Mouse (Mus musculus) mature B cell (primary cell): ENCODE results near the gene Dst.
"Not testable (repeated sequence)": the region's sequence is repeated elsewhere in the genome, so short reads cannot be mapped to it uniquely, and the experiment has no call there.

Experiments
- in situ Hi-C: fragments of 300-500 bp; cut with MboI; formaldehyde crosslinking; loops from 2 replicates; pipeline ENCODE4 v1.14.3; 2019

Dst gene

GRCm38 (mm10) chr1:34065551-34066048, 157.6 kb downstream of the Dst start:
- in situ Hi-C loops: no loop called here

GRCm38 (mm10) chr1:34066401-34066800, 158.4 kb downstream of the Dst start:
- in situ Hi-C loops: not testable (repeated sequence)

GRCm38 (mm10) chr1:34068341-34068740, 160.3 kb downstream of the Dst start:
- in situ Hi-C loops: no loop called here

GRCm38 (mm10) chr1:34069514-34070290, 161.7 kb downstream of the Dst start:
- in situ Hi-C loops: no loop called here

GRCm38 (mm10) chr1:34070474-34070873, 162.4 kb downstream of the Dst start:
- in situ Hi-C loops: no loop called here

- in situ Hi-C loops: no loop called here
Measured at GRCm38 (mm10) chr1:34070991-34071639, 163.1 kb downstream of the Dst start.

GRCm38 (mm10) chr1:34072262-34072661, 164.2 kb downstream of the Dst start:
- in situ Hi-C loops: no loop called here

- in situ Hi-C loops: no loop called here
Measured at GRCm38 (mm10) chr1:34073436-34074169, 165.6 kb downstream of the Dst start.

- in situ Hi-C loops: no loop called here
Measured at GRCm38 (mm10) chr1:34074245-34075187, 166.5 kb downstream of the Dst start.

- in situ Hi-C loops: no loop called here
Measured at GRCm38 (mm10) chr1:34076701-34077421, 168.8 kb downstream of the Dst start.

- in situ Hi-C loops: no loop called here
Measured at GRCm38 (mm10) chr1:34077422-34077790, 169.4 kb downstream of the Dst start.

- in situ Hi-C loops: no loop called here
Measured at GRCm38 (mm10) chr1:34077941-34078340, 169.9 kb downstream of the Dst start.

- in situ Hi-C loops: no loop called here
Measured at GRCm38 (mm10) chr1:34089011-34089410, 181.0 kb downstream of the Dst start.

- in situ Hi-C loops: no loop called here
Measured at GRCm38 (mm10) chr1:34090700-34091099, 182.7 kb downstream of the Dst start.

GRCm38 (mm10) chr1:34093652-34094051, 185.6 kb downstream of the Dst start:
- in situ Hi-C loops: no loop called here

GRCm38 (mm10) chr1:34094301-34094700, 186.3 kb downstream of the Dst start:
- in situ Hi-C loops: no loop called here

GRCm38 (mm10) chr1:34095173-34095572, 187.1 kb downstream of the Dst start:
- in situ Hi-C loops: no loop called here

GRCm38 (mm10) chr1:34096923-34097322, 188.9 kb downstream of the Dst start:
- in situ Hi-C loops: no loop called here

GRCm38 (mm10) chr1:34097640-34098039, 189.6 kb downstream of the Dst start:
- in situ Hi-C loops: no loop called here

GRCm38 (mm10) chr1:34099439-34099838, 191.4 kb downstream of the Dst start:
- in situ Hi-C loops: no loop called here

- in situ Hi-C loops: no loop called here
Measured at GRCm38 (mm10) chr1:34100385-34100784, 192.4 kb downstream of the Dst start.
